Mouse (Mus musculus) cortical plate, adult 2 months (tissue): ENCODE measurements around the gene Kitl.

Experiments used
- CTCF ChIP-seq: fragments of 200-500 bp; IDR thresholded peaks from 2 replicates; pipeline ENCODE4 v1.5.1; 2011; ENCODE audit warnings: mild to moderate bottlenecking, control low read depth, low read length; ENCODE audit not compliant: insufficient read depth; ENCODE audit errors: extremely low read depth
- POLR2A ChIP-seq: fragments of 200-500 bp; IDR thresholded peaks from 2 replicates; pipeline ENCODE4 v1.6.1; 2011; ENCODE audit warnings: mild to moderate bottlenecking, low read length, control low read depth; ENCODE audit not compliant: insufficient read depth; ENCODE audit errors: extremely low read depth

GRCm38 (mm10) chr10:100025665-100026064 is 10.2 kb downstream of the Kitl start:
- no peak for TF ChIP-seq CTCF
- TF ChIP-seq POLR2A: no peak
